Mouse (Mus musculus) urinary bladder, adult 18-20 months (tissue): Measurements from ENCODE around the gene Igfbp1.

Source experiments
- DNase-seq, 2 experiments: peaks; one replicate each; pipeline ENCODE4 v3.0.0; 2022; ENCODE audit warnings: low spot score in 2 of 2, mixed read lengths in 2 of 2

The Igfbp1 gene

GRCm38 (mm10) chr11:7197491-7197941 is at the start of gene Igfbp1:
Igfbp1 (plus strand) TSS chr11:7197782.
- no peak for DNase-seq

- no peak for DNase-seq
Measured at GRCm38 (mm10) chr11:7147945-7148344, 49.6 kb upstream of the Igfbp1 start.

GRCm38 (mm10) chr11:7149471-7149870 is 48.1 kb upstream of the Igfbp1 start:
- no peak for DNase-seq

GRCm38 (mm10) chr11:7150511-7150910 is 47.1 kb upstream of the Igfbp1 start:
- no peak for DNase-seq

GRCm38 (mm10) chr11:7152371-7152770 is 45.2 kb upstream of the Igfbp1 start:
- no peak for DNase-seq

GRCm38 (mm10) chr11:7153081-7153480 is 44.5 kb upstream of the Igfbp1 start:
- no peak for DNase-seq

- no peak for DNase-seq
Measured at GRCm38 (mm10) chr11:7156427-7156826, 41.2 kb upstream of the Igfbp1 start.

GRCm38 (mm10) chr11:7158196-7158595 is 39.4 kb upstream of the Igfbp1 start:
- DNase-seq = no peak

- no peak for DNase-seq
Measured at GRCm38 (mm10) chr11:7160146-7160545, 37.4 kb upstream of the Igfbp1 start.

- DNase-seq = no peak
Measured at GRCm38 (mm10) chr11:7160637-7161101, 36.9 kb upstream of the Igfbp1 start.

GRCm38 (mm10) chr11:7161502-7162174 is 35.9 kb upstream of the Igfbp1 start:
- no peak for DNase-seq

- no peak for DNase-seq
Measured at GRCm38 (mm10) chr11:7164416-7164815, 33.2 kb upstream of the Igfbp1 start.

- DNase-seq = no peak
Measured at GRCm38 (mm10) chr11:7169645-7170044, 27.9 kb upstream of the Igfbp1 start.

GRCm38 (mm10) chr11:7173664-7174063 is 23.9 kb upstream of the Igfbp1 start:
- DNase-seq = no peak

- DNase-seq = no peak
Measured at GRCm38 (mm10) chr11:7178724-7179123, 18.9 kb upstream of the Igfbp1 start.

- no peak for DNase-seq
Measured at GRCm38 (mm10) chr11:7179276-7179675, 18.3 kb upstream of the Igfbp1 start.

GRCm38 (mm10) chr11:7182409-7183042 is 15.1 kb upstream of the Igfbp1 start:
- DNase-seq = no peak

GRCm38 (mm10) chr11:7184420-7184819 is 13.2 kb upstream of the Igfbp1 start:
- DNase-seq = no peak

GRCm38 (mm10) chr11:7187472-7187871 is 10.1 kb upstream of the Igfbp1 start:
- no peak for DNase-seq

- no peak for DNase-seq
Measured at GRCm38 (mm10) chr11:7188469-7188868, 9.1 kb upstream of the Igfbp1 start, which contains the start of gene Gm11985. Gm11985 (minus strand) TSS chr11:7188569.

GRCm38 (mm10) chr11:7192710-7193109 is 4.9 kb upstream of the Igfbp1 start:
- no peak for DNase-seq

- DNase-seq = no peak
Measured at GRCm38 (mm10) chr11:7193134-7193533, 4.4 kb upstream of the Igfbp1 start.
